Mouse (Mus musculus) urinary bladder, postnatal 10 days (tissue): ENCODE results near the gene Apaf1.

Experiments
- DNase-seq: peaks from one replicate; pipeline ENCODE4 v3.0.0; 2022; ENCODE audit warnings: low spot score

Gene Apaf1

GRCm38 (mm10) chr10:91082550-91083392 is at the start of gene Apaf1, which contains the start of gene Ikbip:
Gene Apaf1, minus strand, starts transcription at chr10:91082770.
Gene Ikbip, plus strand, starts transcription at chr10:91082940.
- DNase-seq: peak; percentile 97

- no peak for DNase-seq
Measured at GRCm38 (mm10) chr10:91131565-91131964, 49.0 kb upstream of the Apaf1 start.

DNA sequence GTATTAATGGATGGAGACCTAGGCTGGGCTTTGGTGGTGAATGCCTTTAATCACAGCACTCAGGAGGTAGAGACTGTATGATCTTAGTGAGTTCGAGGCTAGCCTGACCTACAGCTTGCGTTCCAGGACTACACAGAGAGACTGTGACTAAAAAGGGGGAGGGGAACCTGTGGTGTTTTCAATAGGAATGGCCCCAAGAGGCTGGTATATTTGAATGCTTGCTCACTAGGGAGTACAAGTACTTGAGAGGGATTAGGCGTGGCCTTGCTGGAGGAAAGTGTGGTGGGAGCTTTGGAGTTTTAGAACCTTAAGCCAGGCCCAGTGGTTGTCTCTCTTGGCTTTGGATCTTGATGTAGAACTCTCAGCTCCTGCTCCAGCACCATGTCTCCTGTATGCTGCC is 48.2 kb upstream of the Apaf1 start:
- no peak for DNase-seq

DNA sequence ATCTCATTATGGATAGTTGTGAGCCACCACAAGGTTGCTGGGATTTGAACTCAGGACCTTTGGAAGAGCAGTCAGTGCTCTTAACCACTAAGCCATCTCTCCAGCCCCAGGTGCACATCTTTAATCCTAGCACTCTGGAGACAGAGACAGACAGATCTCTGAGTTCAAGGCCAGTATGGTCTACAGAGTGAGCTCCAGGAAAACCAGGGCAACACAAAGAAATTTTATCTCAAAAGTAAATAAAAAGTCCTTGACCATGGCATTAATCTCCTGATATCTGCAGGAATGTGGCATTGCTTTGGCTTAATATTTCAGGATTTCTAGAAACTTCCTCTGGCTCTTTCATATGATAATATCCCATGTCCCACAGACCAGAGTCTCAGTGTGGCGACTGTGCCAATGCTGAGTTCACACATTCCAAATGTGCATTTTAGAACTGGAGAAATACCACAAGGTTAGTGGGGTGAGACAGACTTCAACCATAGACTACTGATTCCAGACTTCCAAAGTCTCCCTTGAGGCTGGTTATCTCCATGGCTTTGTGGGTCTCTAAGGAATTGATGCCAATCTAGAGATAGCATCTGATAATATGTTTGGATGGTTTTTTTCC is 46.1 kb upstream of the Apaf1 start:
- no peak for DNase-seq

DNA sequence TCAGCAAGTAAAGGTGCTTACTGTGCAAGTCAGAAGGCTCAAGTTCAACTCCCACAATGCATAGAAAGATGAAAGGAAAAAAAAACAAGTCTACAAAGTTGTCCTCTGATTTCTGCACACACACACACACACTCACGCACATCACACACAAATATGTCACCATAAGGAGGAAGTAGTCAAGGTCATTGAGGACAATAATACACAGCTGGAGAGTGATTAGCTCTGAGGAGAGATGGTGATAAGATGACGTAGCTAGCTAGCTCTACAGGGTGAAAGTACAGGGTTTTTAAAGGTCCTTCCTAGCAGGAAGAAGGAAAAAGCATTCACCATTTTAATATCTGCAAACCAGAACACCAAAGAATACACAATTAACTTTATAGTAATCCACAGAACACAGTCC is 44.8 kb upstream of the Apaf1 start:
- no peak for DNase-seq

GRCm38 (mm10) chr10:91126618-91127355 is 44.2 kb upstream of the Apaf1 start:
- no peak for DNase-seq

DNA sequence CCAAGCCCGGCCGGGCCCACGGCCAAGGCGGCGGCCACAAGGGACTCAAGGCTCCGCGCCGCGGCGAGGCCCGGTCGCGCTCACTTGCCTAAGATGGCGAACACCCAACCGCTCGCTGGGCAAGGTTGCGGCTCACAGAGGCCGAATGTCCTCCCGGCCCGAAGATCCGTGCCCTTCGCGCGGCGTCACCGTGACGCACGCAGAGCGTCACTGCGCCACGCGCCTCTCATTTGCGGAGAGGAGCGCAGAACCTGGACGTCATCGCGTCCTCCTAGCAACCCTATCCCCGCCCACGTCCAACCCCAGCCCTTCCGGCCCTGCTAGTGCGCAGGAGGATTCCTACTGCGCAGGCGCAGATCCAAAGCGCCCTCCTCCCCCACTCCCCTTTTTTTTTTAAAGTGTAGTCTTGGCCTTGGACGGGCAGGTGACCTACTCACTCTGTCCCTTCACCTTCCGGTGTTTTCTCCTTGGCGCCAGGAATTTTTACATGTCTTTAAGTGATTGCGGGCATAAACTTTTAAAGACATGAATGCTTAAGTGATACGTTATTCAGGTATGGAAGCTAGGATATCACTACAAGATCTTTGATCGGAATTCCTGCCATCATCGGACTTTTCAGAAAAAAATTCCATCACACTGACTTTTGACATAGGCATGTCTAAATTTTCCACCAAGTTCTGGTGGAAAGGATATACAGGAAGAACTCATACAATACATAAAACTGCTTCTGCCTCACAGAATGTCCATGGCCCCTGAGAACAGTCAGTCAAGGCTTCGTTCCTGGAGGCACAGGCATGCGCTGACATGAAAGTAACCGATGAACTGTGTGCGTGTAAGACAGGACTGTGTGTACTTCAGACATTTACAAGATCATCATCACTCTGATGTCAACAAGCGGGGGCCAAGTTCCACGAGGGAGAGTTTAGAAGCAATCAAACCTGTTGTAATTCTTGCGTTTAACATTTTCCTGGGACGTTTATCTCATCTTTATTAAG is 41.6 kb upstream of the Apaf1 start, which contains the start of gene Slc25a3:
Gene Slc25a3, minus strand, starts transcription at position 232 of the 995 bp plus-strand sequence.
- DNase-seq: peak; percentile 96

DNA sequence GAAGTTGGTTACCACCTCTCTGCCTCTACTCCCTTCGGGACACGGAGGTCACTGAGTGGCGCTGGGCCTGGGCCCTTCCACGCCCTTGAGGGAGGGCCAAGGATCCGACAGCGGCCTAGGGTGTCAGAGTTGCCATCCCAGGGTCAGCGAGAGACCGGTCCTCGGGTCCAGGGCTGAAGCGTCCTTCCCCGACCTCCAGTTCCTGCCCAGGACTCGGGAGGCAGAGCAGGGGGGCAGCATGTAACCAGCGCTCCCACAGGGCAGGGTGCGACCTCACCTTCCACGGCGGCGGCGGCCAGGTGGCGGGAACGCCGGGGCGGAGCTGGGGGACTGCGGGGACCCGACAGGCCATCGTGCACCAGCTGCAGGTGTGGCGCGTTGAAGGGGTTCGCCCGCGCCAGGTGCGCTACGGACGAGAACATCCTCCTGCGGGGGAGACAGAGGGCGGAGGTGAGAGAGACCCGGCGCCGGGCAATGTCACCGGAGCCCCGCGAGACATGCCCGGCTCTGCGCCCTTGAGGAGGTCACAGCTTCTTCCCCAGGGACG is 40.8 kb upstream of the Apaf1 start:
- DNase-seq: peak; percentile 21

- DNase-seq: no peak
Measured at GRCm38 (mm10) chr10:91122646-91123045, 40.1 kb upstream of the Apaf1 start.

DNA sequence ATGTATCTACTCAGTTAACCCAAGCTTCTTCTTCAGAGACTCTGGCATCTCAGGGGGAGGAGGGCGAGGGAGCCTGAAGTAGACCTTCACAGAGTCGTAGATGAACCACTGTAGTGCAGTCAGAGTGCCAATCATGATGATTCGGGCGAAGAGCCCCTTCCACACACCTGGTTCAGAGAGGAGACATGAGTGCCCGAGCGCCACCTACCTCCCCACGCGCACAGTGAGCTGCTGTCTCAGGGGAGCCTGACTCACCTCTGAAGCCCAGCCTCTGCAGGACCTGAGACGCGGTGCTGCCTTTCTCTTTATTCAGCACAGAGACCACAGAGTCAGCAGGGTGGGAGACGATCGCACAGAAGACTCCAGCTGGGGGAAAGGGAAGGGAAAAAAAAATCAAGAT is 34.4 kb upstream of the Apaf1 start:
- no peak for DNase-seq

- DNase-seq: no peak
Measured at GRCm38 (mm10) chr10:91109841-91110240, 27.3 kb upstream of the Apaf1 start.

GRCm38 (mm10) chr10:91105981-91106380 is 23.4 kb upstream of the Apaf1 start:
- DNase-seq: no peak

- no peak for DNase-seq
Measured at GRCm38 (mm10) chr10:91102799-91103590, 20.4 kb upstream of the Apaf1 start.

GRCm38 (mm10) chr10:91101936-91102335 is 19.4 kb upstream of the Apaf1 start:
- DNase-seq: no peak

DNA sequence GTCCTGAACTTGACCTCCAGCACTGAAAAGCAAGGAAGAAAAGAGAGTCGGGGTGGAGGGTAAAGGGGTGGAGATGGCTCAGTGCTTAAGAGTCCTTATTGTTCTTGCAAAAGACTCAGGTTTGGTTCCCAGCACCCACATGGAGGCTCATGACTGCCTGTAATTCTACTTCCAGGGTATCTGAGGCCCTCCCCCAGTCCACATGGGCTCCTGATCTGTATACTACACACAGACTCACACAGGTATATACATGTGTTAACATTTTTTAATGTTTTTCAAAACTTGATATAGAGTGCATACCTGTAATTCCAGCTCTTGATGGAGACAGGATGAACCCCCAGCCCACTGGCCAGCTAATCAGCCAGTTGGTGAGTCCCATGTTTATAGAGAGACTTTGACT is 17.5 kb upstream of the Apaf1 start:
- no peak for DNase-seq

GRCm38 (mm10) chr10:91098056-91098455 is 15.5 kb upstream of the Apaf1 start:
- no peak for DNase-seq

DNA sequence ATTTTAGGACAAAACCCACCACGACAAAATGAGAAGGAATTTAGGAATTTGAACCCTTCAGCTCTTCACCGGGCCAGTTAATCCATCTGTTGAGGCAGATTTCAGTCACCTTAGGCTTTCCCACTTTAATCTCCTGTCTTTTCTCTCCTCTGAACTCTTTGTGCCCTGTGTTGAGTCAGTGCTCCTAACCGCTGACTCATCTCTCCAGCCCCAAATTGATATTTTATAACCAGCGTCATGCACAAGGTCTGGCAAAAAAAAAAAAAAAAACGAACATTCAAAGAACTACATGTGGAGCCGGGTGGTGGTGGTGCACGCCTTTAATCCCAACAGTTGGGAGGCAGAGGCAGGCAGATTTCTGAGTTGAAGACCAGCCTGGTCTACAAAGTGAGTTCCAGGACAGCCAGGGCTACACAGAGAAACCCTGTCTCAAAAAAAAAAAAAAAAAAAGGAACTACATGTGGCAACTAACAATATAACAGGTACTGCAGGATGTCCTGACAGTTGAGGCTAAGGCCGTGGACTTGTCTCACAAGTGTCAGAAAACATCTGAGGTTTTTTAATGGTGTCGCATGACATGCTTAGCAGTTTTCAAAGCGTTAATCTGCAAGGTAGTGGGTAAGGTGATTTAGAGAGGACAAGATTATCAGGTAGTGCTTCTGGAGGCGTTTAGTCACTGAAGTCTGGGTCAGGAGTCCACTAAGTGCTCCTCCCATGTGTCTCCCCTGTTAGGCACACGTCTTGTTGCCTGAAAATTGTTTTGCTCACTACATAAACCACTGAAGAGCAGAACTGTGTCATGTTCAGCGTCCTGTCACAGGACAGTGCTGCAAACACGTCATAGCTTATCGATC is 11.9 kb upstream of the Apaf1 start:
- DNase-seq: no peak

GRCm38 (mm10) chr10:91092812-91093211 is 10.2 kb upstream of the Apaf1 start:
- no peak for DNase-seq

DNA sequence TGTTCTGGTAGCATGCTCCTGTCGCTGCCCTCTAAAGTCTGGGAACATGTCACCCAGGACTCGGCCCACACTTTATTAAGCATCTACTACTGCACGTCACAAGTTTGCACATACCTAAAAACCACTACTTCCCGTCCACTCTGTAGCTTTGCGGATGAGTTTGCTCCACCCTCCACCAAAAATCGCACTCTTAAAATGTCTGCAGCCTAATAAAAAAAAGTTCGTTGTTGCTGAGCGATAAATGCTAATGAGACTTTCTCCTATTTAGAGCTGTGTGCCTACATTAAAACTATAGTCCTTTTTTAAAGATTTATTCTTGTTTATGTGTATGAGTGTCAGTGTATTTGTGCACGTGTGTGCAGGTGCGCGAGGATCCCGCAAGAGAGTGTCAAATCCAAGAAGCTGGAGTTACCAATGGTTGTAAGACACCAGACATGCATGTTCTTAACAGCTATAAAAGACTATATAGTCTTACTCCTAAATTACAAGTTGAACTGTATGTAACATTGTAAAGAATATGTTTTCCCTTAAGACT is 890 bp upstream of the Apaf1 start:
- DNase-seq: no peak
